Mouse (Mus musculus) erythroblast, embryonic 14.5 days (primary cell): ENCODE results near the gene Prr5. TPM values are rescaled to one million over a fixed set of nuclear protein-coding genes. Genes with fewer than 3 reads are reported as not detected.
A peak's percentile ranks its signal among the peaks of the same experiment; 100 is the strongest.
"Not testable (repeated sequence)": the region's sequence is repeated elsewhere in the genome, so short reads cannot be mapped to it uniquely, and the experiment has no call there.

ENCODE experiments used
- H3K27me3 ChIP-seq: 2 replicates; pipeline ENCODE4 v1.6.1; 2012; ENCODE audit warnings: inconsistent platforms; ENCODE audit not compliant: control insufficient read depth
- H3K36me3 ChIP-seq: 2 replicates; pipeline ENCODE4 v1.6.1; 2012; ENCODE audit warnings: mild to moderate bottlenecking, inconsistent platforms; ENCODE audit not compliant: control insufficient read depth
- H3K4me1 ChIP-seq: 2 replicates; pipeline ENCODE4 v1.6.1; 2012; ENCODE audit warnings: inconsistent platforms; ENCODE audit not compliant: control insufficient read depth
- H3K4me3 ChIP-seq: replicated peaks from 2 replicates; pipeline ENCODE3; 2012; ENCODE audit warnings: moderate library complexity, mild to moderate bottlenecking, inconsistent platforms
- H3K9me3 ChIP-seq: 2 replicates; pipeline ENCODE4 v1.6.1; 2012; ENCODE audit warnings: low read length, inconsistent platforms, mixed read lengths; ENCODE audit not compliant: control insufficient read depth
- GATA1 ChIP-seq: IDR thresholded peaks from 2 replicates; pipeline ENCODE4 v1.6.1; 2012; ENCODE audit warnings: low read length, inconsistent platforms, mixed read lengths
- TAL1 ChIP-seq: IDR thresholded peaks from 3 replicates; pipeline ENCODE4 v1.6.1; 2012; ENCODE audit warnings: low read length, inconsistent platforms, mixed read lengths
- polyA plus RNA-seq: library from polyadenylated mRNA; stranded (reverse); fragments of >175 nt; gene quantifications from 2 replicates; pipeline ENCODE4 v1.2.3, GENCODE M21; 2012

Prr5 gene
- polyA plus RNA-seq, 1 experiment, result 0.22 TPM

GRCm38 (mm10) chr15:84714730-84715129, 45.3 kb downstream of the Prr5 start:
- H3K4me3 ChIP-seq, result no peak overlapping the region
- H3K9me3 ChIP-seq, result no peaks in the 10 kb centered on the region
- H3K36me3 ChIP-seq, result no peaks in the 10 kb centered on the region
- H3K27me3 ChIP-seq, result peaks cover 22% of the 10 kb centered on the region
- H3K4me1 ChIP-seq, result no peaks in the 10 kb centered on the region
- TF ChIP-seq GATA1, result no peak
- no peak for TF ChIP-seq TAL1

DNA sequence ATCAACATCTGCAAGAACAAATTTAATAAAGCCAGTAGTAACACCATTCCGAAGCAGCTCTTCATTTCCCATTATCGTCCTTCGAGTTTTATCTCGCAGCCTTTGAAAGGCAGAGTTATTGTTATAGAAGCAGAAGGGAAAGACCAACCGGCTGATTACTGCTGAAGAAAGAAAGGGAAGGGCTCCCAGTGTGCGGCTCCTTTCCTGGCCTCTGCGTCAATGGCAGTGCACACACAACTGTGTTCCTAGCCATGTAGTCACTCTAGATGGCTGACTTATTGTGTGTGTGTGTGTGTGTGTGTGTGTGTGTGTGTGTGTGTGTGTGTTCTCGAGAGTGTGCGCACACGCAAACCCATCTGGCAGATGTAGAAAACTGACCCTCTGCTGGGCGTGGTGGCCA, 45.7 kb downstream of the Prr5 start:
- Histone ChIP-seq H3K36me3 (no peaks in the 10 kb centered on the region), H3K27me3 (peaks cover 26% of the 10 kb centered on the region), H3K9me3 (no peaks in the 10 kb centered on the region), H3K4me3 (no peak overlapping the region), H3K4me1 (no peaks in the 10 kb centered on the region; the same call in 1 of the 2 replicates)
- no peak for TF ChIP-seq GATA1
- no peak for TF ChIP-seq TAL1

DNA sequence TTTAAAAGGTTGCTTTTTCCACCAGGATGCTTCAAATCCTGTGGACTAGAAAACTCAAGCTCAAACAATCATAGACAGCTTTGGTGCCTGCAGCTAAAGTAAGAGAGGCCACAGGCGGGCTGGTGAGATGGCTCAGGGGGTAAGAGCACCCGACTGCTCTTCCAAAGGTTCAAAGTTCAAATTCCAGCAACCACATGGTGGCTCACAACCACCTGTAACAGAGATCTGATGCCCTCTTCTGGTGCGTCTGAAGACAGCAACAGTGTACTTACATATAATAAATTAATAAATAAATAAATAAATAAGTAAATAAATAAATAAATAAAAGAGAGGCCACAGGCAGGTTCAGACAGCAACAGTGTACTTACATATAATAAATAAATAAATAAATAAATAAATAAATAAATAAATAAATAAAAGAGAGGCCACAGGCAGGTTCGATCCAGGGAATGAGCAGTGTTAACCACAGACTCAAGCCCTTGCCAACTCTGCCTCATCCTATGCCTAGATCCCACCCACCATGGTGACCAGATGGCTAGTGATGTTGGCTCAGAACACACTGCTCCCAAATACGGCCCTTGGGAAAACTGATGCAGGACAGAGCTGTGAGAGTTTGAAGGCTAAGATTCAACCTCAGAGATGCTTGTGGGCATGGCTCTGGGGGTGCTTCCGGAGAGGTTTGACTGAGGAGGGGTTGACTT, 48.3 kb downstream of the Prr5 start:
- H3K27me3 ChIP-seq, result peaks cover 42% of the 10 kb centered on the region
- not testable (repeated sequence) for H3K4me3 ChIP-seq, H3K36me3 ChIP-seq, H3K9me3 ChIP-seq, H3K4me1 ChIP-seq

GRCm38 (mm10) chr15:84718785-84719184, 49.4 kb downstream of the Prr5 start:
- Histone ChIP-seq H3K4me3 (no peak overlapping the region), H3K9me3 (no peaks in the 10 kb centered on the region), H3K4me1 (no peaks in the 10 kb centered on the region; the same call in 1 of the 2 replicates), H3K27me3 (peaks cover 42% of the 10 kb centered on the region), H3K36me3 (no peaks in the 10 kb centered on the region)
- no peak for TF ChIP-seq GATA1

DNA sequence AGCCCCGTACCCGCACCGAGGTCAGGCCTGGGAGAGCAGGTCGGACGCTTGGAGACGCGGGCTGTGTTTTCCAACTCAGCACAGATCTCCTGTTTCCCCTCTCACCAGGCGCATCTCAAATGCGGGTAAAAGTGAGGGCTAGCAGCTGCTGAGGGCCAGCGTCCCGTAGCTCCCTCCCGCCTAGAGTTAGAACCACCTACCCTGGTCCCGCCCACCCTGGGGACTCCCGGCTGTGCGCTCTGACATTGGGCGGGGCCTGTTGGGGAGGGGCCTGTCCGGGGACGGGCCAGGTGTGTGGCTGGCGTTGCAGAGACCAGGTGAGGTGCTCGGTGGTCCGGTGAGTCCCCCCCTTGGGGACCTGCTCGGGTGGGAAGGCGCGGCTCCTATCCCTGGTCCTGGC, 50.4 kb downstream of the Prr5 start, which contains the start of gene Arhgap8:
TSS of gene Arhgap8 (plus strand) at position 262 of the 400 bp plus-strand sequence.
- Histone ChIP-seq H3K27me3 (peaks cover 35% of the 10 kb centered on the region), H3K4me3 (peak within 1 kb of the TSS; percentile 31)
- TF ChIP-seq TAL1, result no peak
- no peak for TF ChIP-seq GATA1

DNA sequence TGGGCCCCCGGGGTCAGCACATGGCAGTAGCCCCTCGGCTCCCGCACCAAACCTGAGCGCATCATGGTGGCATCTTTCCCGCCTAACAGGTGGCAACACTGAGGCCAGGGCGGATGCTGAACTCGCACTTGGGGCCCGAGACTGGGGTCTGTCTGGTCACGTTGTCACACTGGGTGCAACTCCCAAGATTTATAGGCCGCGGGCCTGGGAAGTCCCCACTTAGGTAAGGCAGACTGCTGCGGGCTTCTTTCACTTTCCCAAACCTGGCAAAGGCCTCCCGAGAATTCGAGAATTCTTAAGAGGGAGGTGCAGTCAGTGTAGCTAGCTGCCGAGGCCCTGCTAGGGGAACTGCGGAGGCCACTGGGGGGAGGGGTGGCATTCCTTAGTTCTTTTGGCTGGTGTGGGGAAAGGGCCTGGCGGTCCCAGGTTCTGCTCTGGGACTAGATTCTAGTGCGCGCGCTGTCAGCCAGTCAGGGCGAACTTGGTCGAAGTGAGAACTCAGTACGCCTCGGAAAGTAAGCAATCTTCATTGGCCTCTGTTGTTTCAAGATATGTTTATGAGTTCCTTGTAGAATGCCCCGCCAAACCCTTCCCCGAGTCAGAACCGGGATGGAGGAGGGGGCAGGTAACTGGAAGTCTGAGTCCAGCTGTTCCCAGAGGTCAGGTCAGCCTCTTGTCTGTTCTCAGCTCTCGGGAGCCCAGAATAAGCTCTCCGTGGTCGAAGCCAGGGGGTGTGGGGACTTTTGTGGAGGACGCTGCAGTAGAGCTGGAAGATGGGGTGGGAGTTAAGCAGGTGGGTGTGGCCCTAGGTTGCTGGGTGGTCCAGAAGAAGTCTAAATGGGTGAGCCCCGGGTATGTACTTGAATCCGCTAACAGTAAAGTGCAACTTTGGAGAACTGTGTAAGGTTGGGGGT, 51.1 kb downstream of the Prr5 start:
- Histone ChIP-seq H3K27me3 (peaks cover 29% of the 10 kb centered on the region), H3K4me1 (no peaks in the 10 kb centered on the region; the same call in 1 of the 2 replicates), H3K4me3 (peak overlapping the region; percentile 31), H3K36me3 (no peaks in the 10 kb centered on the region), H3K9me3 (no peaks in the 10 kb centered on the region)
- no peak for TF ChIP-seq TAL1
- no peak for TF ChIP-seq GATA1

More for the DNA sequence above, 50.4 kb downstream of the Prr5 start, which contains the start of gene Arhgap8:
- Histone ChIP-seq H3K9me3 (no peaks in the 10 kb centered on the region), H3K4me1 (no peaks in the 10 kb centered on the region; the same call in 1 of the 2 replicates), H3K36me3 (no peaks in the 10 kb centered on the region)

DNA sequence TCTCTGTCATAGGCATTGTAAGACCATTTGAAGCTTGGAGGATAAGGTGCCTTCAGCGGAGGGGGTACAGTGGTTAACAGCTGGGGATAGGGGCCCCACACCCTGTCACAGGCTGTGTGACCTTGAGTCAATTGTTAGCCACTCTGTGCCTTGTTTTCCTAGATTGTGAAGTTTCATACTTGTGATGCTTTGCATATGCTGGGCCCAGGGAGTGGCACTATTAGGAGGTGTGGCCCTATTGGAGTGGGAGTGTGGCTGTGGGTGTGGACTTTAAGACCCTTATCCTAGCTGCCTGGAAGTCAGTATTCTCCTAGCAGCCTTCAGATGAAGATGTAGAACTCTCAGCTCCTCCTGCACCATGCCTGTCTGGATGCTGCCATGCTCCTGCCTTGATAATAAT, 54.2 kb downstream of the Prr5 start:
- H3K4me3 ChIP-seq, H3K9me3 ChIP-seq, H3K4me1 ChIP-seq, H3K36me3 ChIP-seq: not testable (repeated sequence)
- H3K27me3 ChIP-seq, result peaks cover 29% of the 10 kb centered on the region

DNA sequence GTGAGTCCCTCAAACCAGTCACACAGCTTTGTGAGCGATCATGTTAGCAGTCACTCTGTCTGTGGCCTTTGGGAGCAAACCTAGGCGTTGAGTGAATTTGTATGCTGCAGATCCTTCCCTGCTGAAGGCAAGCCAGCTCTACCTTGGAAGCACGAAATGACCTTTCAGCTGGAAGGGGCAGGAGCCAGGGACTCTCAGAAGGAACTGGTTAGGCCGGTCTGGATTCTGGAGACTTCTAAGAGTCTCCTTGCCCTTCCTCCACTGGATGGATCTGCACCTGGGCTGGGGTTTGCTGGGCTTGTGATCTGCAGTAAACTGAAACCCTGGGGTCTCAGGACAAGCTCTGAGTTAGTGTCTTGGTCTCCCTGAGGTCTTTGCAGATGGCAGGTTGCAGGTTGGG, 54.8 kb downstream of the Prr5 start:
- TF ChIP-seq GATA1, result no peak
- no peak for TF ChIP-seq TAL1
- Histone ChIP-seq H3K27me3 (peaks cover 26% of the 10 kb centered on the region), H3K4me3 (no peak overlapping the region), H3K9me3 (no peaks in the 10 kb centered on the region), H3K4me1 (no peaks in the 10 kb centered on the region; the same call in 1 of the 2 replicates), H3K36me3 (no peaks in the 10 kb centered on the region)

DNA sequence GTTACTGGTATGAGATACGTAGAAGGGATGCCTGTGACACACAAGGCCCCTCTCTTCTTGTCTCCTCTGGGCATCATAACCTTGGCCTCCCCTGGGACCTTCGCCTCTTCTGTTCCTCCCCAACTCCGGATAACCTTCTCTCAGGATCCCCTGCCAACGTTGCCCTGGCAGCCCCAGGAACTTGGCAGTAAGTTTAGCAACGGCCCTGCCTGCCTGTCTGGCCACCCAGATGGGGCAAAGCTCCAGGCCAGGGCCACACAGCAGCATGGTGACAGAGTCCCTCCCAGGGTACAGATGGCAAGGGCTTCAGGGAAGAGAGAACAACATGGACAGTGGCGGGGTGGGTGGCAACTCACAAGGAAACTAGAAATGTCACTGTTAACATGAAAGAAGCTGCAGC, 60.3 kb downstream of the Prr5 start:
- H3K27me3 ChIP-seq, result no peaks in the 10 kb centered on the region
- TF ChIP-seq TAL1 (no peak), GATA1 (no peak)
- no peaks in the 10 kb centered on the region for H3K4me1 ChIP-seq
- H3K36me3 ChIP-seq, result no peaks in the 10 kb centered on the region
- H3K4me3 ChIP-seq, result no peak overlapping the region
- no peaks in the 10 kb centered on the region for H3K9me3 ChIP-seq
